Comparison of ENCODE assay signal across 8 mouse cellular contexts in the genomic region with DNA sequence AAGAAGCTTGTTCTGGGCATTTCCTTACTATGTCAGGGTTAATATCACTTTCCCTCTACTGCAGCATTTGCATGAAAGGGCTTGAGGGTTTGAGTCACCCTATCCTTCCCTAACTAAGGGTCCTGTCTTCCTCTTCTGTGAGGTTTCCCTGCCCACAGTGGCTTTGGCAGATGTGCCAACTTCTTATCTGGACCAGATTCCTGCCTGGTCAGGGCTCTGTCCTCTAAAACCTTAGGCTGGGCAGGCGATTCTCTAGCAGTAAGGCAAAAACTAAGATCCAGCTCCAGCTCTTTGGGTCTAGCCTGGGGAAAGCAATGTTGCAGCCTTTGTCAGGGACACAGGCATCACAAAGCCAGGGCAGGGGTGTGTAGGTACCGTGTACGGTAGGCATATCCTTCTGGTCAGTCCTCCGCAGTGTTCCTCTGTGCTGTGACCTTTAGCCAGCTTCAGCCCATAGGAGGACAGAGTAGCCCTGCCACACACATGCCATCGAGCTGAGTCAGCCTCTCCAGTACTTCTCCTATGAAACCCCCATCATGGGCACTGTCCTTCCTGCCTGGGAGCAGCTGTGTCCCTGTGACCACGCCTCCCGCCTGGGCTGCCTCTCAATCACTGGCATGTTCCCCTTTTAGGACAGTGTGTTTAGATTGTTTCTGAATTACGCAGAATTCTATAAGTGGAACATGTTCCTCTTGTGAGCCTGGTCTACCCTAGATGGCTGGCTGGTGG. TPM values are rescaled to one million over a fixed set of nuclear protein-coding genes. Genes with fewer than 3 reads are reported as not detected.
DNase-seq lines count a peak whose midpoint lies in the region; ATAC-seq lines count a peak whose summit lies in the region.

No protein-coding gene starts in this region.

- no peak for ATAC-seq in kidney, embryonic 14.5 days (ENCODE audit: low FRiP score, low TSS enrichment)
- ATAC-seq in heart, embryonic 15.5 days (replicated peaks; ENCODE audit: insufficient number of reproducible peaks, insufficient read depth, low FRiP score, low read depth) = peak; percentile 95
- peak; percentile 41 for ATAC-seq in liver, embryonic 12.5 days
- no peak for ATAC-seq in erythroblast, adult 5-6 weeks (replicated peaks; ENCODE audit: low FRiP score, poor library complexity, severe bottlenecking)

- no peaks in the 10 kb centered on the region for H3K27me3 ChIP-seq in kidney, embryonic 14.5 days (ENCODE audit: control insufficient read depth, insufficient read depth, low read length)
- H3K27me3 ChIP-seq in heart, embryonic 15.5 days = no peaks in the 10 kb centered on the region
- no peaks in the 10 kb centered on the region for H3K27me3 ChIP-seq in liver, embryonic 12.5 days (replicated peaks)
- no peaks in the 10 kb centered on the region for H3K27me3 ChIP-seq in hindbrain, embryonic 10.5 days (ENCODE audit: insufficient read depth, poor library complexity, severe bottlenecking)

- H3K9me3 ChIP-seq in kidney, embryonic 14.5 days (ENCODE audit: control insufficient read depth, low read length) = no peaks in the 10 kb centered on the region
- no peaks in the 10 kb centered on the region for H3K9me3 ChIP-seq in heart, embryonic 15.5 days (replicated peaks)
- H3K9me3 ChIP-seq in liver, embryonic 12.5 days (replicated peaks) = no peaks in the 10 kb centered on the region
- no peaks in the 10 kb centered on the region for H3K9me3 ChIP-seq in hindbrain, embryonic 10.5 days

- H3K4me2 ChIP-seq in kidney, embryonic 14.5 days (replicated peaks; ENCODE audit: low read depth, low read length) = no peak overlapping the region
- no peak overlapping the region for H3K4me2 ChIP-seq in heart, embryonic 15.5 days
- no peak overlapping the region for H3K4me2 ChIP-seq in liver, embryonic 12.5 days

- peak; percentile 28 for DNase-seq in kidney, adult 11 months
- DNase-seq in adrenal gland, postnatal 14 days = peak; percentile 85
- DNase-seq in skeletal muscle tissue, adult 2 months (ENCODE audit: low read depth, low spot score) = peak; percentile 53
- DNase-seq in hindbrain, embryonic 10.5 days (ENCODE audit: low spot score) = no peak

- no peaks in the 10 kb centered on the region for H3K4me1 ChIP-seq in kidney, embryonic 14.5 days (ENCODE audit: control insufficient read depth, insufficient read depth, low read length)
- H3K4me1 ChIP-seq in heart, embryonic 15.5 days (replicated peaks) = peaks cover 22% of the 10 kb centered on the region
- no peaks in the 10 kb centered on the region for H3K4me1 ChIP-seq in liver, embryonic 12.5 days
- H3K4me1 ChIP-seq in hindbrain, embryonic 10.5 days (replicated peaks) = no peaks in the 10 kb centered on the region

- 86% methylated on average over 8 of the region's 8 CpGs for WGBS in kidney, embryonic 14.5 days
- WGBS in heart, embryonic 15.5 days = 41% methylated on average over 8 of the region's 8 CpGs
- WGBS in liver, embryonic 12.5 days (ENCODE audit: insufficient replicate concordance) = 49% methylated on average over 8 of the region's 8 CpGs
- 90% methylated on average over 8 of the region's 8 CpGs for WGBS in hindbrain, embryonic 10.5 days

- no peak overlapping the region for H3K9ac ChIP-seq in kidney, embryonic 14.5 days (ENCODE audit: low read depth, low read length)
- H3K9ac ChIP-seq in heart, embryonic 15.5 days = no peak overlapping the region
- H3K9ac ChIP-seq in liver, embryonic 12.5 days = no peak overlapping the region

- H3K36me3 ChIP-seq in kidney, embryonic 14.5 days (ENCODE audit: control insufficient read depth, insufficient read depth, low read length) = peaks cover 65% of the 10 kb centered on the region
- H3K36me3 ChIP-seq in heart, embryonic 15.5 days = peaks cover 61% of the 10 kb centered on the region
- H3K36me3 ChIP-seq in liver, embryonic 12.5 days = peaks cover 41% of the 10 kb centered on the region
- peaks cover 100% of the 10 kb centered on the region for H3K36me3 ChIP-seq in hindbrain, embryonic 10.5 days

- H3K27ac ChIP-seq in kidney, embryonic 14.5 days (ENCODE audit: low read depth, low read length) = no peak overlapping the region
- H3K27ac ChIP-seq in heart, embryonic 15.5 days = peak overlapping the region; percentile 93
- H3K27ac ChIP-seq in liver, embryonic 12.5 days = no peak overlapping the region
- H3K27ac ChIP-seq in hindbrain, embryonic 10.5 days = no peak overlapping the region

- no peak overlapping the region for H3K4me3 ChIP-seq in kidney, embryonic 14.5 days (ENCODE audit: low read length)
- no peak overlapping the region for H3K4me3 ChIP-seq in heart, embryonic 15.5 days
- H3K4me3 ChIP-seq in liver, embryonic 12.5 days = no peak overlapping the region
- no peak overlapping the region for H3K4me3 ChIP-seq in hindbrain, embryonic 10.5 days

RNA-seq across cellular contexts. Expression of gene Nkd2, which starts 43.8 kb away (rescaled TPM):
- polyA plus RNA-seq in kidney, embryonic 14.5 days (2014; fragmentation: Nextera tagmentation; extraction: Ambion mirVana) = 3.7 and 4.1 TPM in 2 replicates
- total RNA-seq in adrenal gland, postnatal 14 days (2021) = 1.9 and 2.7 TPM in 2 replicates
- polyA plus RNA-seq in heart, embryonic 15.5 days (2015; fragmentation: Nextera tagmentation; extraction: Ambion mirVana) = 3.0 and 3.6 TPM in 2 replicates
- 0.21 and 0.42 TPM in 2 replicates for polyA plus RNA-seq in liver, embryonic 12.5 days (2016; fragmentation: Nextera tagmentation; extraction: Ambion mirVana)
- polyA plus RNA-seq in hindbrain, embryonic 10.5 days (2016; fragmentation: Nextera tagmentation; extraction: Ambion mirVana) = 15.8 and 18.1 TPM in 2 replicates
- total RNA-seq in erythroblast, adult 5-6 weeks (2015; ENCODE audit: low replicate concordance) = not detected in 2 replicates
- not detected in 2 replicates for total RNA-seq in erythroblast, adult 5-6 weeks (2017; ENCODE audit: low replicate concordance)

Comparison
In these comparisons a context has a peak if more than half of its experiments do, and no peak if none do; other contexts are left out.
1. ATAC-seq: peak in heart, embryonic 15.5 days (single experiment) and liver, embryonic 12.5 days (single experiment); none in kidney, embryonic 14.5 days (single experiment) and erythroblast, adult 5-6 weeks (single experiment).